Mouse (Mus musculus) G1E (cell line): Measurements from ENCODE around the gene Kcnc1.

Experiments used
- CTCF ChIP-seq: IDR thresholded peaks from 2 replicates; pipeline ENCODE4 v1.5.1; 2012; ENCODE audit warnings: low read depth, low read length, inconsistent platforms, mixed read lengths
- GATA1 ChIP-seq: IDR thresholded peaks from 2 replicates; pipeline ENCODE4 v1.6.1; 2012; ENCODE audit warnings: borderline replicate concordance, low read length, inconsistent platforms, mixed read lengths
- GATA2 ChIP-seq: IDR thresholded peaks from 2 replicates; pipeline ENCODE4 v1.6.1; 2012; ENCODE audit warnings: low read depth, low read length, inconsistent platforms, borderline replicate concordance
- POLR2AphosphoS5 ChIP-seq: IDR thresholded peaks from 2 replicates; pipeline ENCODE4 v1.6.1; 2012; ENCODE audit warnings: low read depth, low read length, inconsistent platforms; ENCODE audit not compliant: insufficient replicate concordance
- TAL1 ChIP-seq: conservative IDR thresholded peaks from 2 replicates; pipeline ENCODE4 v1.6.1; 2012; ENCODE audit warnings: low read depth, low read length, inconsistent platforms, mixed read lengths

DNA sequence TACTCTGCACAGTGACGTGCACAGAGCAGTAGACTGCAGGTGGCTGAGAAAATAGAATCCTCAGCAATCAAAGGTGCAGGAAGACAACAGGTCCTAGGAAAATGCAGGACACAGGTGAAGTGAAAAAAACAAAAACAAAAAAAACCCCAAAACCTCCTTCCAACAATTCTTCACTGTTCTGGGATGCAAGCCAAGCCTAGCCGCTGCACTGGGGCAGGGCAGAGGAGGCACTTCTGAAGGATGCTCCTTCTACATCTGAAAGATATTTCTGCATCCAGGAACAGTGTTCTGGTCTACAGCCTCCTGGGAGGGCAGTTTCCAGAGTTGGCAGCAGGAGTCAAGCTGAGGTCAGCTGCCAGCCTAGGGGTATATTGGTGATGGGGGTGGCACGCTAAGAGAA, 61.6 kb downstream of the Kcnc1 start:
- TF ChIP-seq CTCF, result no peak
- TF ChIP-seq GATA2, result no peak
- TF ChIP-seq POLR2AphosphoS5, result no peak
- TF ChIP-seq GATA1, result no peak
- TF ChIP-seq TAL1, result no peak
